Mouse (Mus musculus) limb, embryonic 10.5 days (tissue): ENCODE data around the gene Panx3. TPM values are rescaled to one million over a fixed set of nuclear protein-coding genes. Genes with fewer than 3 reads are reported as not detected.

Experiments used
- DNase-seq: peaks from one replicate; pipeline ENCODE4 v3.0.0-alpha.2; 2017; ENCODE audit warnings: low spot score
- H3K27ac ChIP-seq: fragments of 300-500 bp; sonication (generic); 2 replicates; pipeline ENCODE4 v1.5.1; 2016; ENCODE audit warnings: mild to moderate bottlenecking
- H3K27me3 ChIP-seq: fragments of 300-500 bp; sonication (generic); 2 replicates; pipeline ENCODE4 v1.6.1; 2016; ENCODE audit warnings: low read depth, mild to moderate bottlenecking; ENCODE audit not compliant: poor library complexity, severe bottlenecking
- H3K36me3 ChIP-seq: fragments of 300-500 bp; sonication (generic); 2 replicates; pipeline ENCODE4 v1.6.1; 2016; ENCODE audit warnings: mild to moderate bottlenecking, moderate library complexity
- H3K4me1 ChIP-seq: fragments of 300-500 bp; sonication (generic); 2 replicates; pipeline ENCODE4 v1.6.1; 2016
- H3K4me3 ChIP-seq: fragments of 300-500 bp; sonication (generic); 2 replicates; pipeline ENCODE4 v1.5.1; 2016; ENCODE audit warnings: mild to moderate bottlenecking, moderate library complexity
- H3K9me3 ChIP-seq: fragments of 300-500 bp; sonication (generic); replicated peaks from 2 replicates; pipeline ENCODE4 v1.6.1; 2016; ENCODE audit warnings: mild to moderate bottlenecking
- WGBS: fragments of 180-500 bp; shearing (Covaris S2); methylation state at CpG from one replicate; pipeline ENCODE4 v1.1.7; 2016; 5-methylcytosine and 5-hydroxymethylcytosine counted together
- polyA plus RNA-seq: library from polyadenylated mRNA; unstranded; fragments of >200 nt; fragmentation: Nextera tagmentation; extraction: Ambion mirVana; gene quantifications from 2 replicates; pipeline ENCODE4 v1.2.1, GENCODE M21; 2016

The Panx3 gene
- polyA plus RNA-seq: not detected in 2 replicates

- 78% methylated on average over 6 of the region's 6 CpGs for WGBS
- Histone ChIP-seq H3K36me3 (no peaks in the 10 kb centered on the region), H3K27ac (no peak within 1 kb of the TSS), H3K9me3 (no peaks in the 10 kb centered on the region), H3K27me3 (no peaks in the 10 kb centered on the region), H3K4me3 (no peak within 1 kb of the TSS), H3K4me1 (no peaks in the 10 kb centered on the region)
- DNase-seq: no peak
These were observed at the start of gene Panx3 for GRCm38 (mm10) chr9:37669115-37669514. Gene Panx3 (minus strand): TSS chr9:37669235.

GRCm38 (mm10) chr9:37716150-37716549 lies 47.1 kb upstream of the Panx3 start, which contains the start of gene Olfr160:
Gene Olfr160 (minus strand): TSS chr9:37716250.
- Histone ChIP-seq H3K27me3 (no peaks in the 10 kb centered on the region), H3K4me3 (no peak within 1 kb of the TSS), H3K36me3 (no peaks in the 10 kb centered on the region), H3K27ac (no peak within 1 kb of the TSS), H3K4me1 (no peaks in the 10 kb centered on the region), H3K9me3 (no peaks in the 10 kb centered on the region)
- WGBS: 96% methylated on average over 1 of the region's 1 CpGs
- no peak for DNase-seq

- Histone ChIP-seq H3K4me1 (no peaks in the 10 kb centered on the region), H3K27me3 (no peaks in the 10 kb centered on the region), H3K4me3 (no peak overlapping the region), H3K9me3 (no peaks in the 10 kb centered on the region), H3K27ac (no peak overlapping the region), H3K36me3 (no peaks in the 10 kb centered on the region)
- no peak for DNase-seq
- 63% methylated on average over 5 of the region's 5 CpGs for WGBS
These were observed 21.1 kb upstream of the Panx3 start for GRCm38 (mm10) chr9:37689970-37690686.

- H3K4me1 ChIP-seq: no peaks in the 10 kb centered on the region
- H3K9me3 ChIP-seq: no peaks in the 10 kb centered on the region
- H3K27me3 ChIP-seq: no peaks in the 10 kb centered on the region
- WGBS: 53% methylated on average over 3 of the region's 3 CpGs
- no peaks in the 10 kb centered on the region for H3K36me3 ChIP-seq
- H3K27ac ChIP-seq: no peak overlapping the region
- no peak overlapping the region for H3K4me3 ChIP-seq
- no peak for DNase-seq
These were observed 18.9 kb upstream of the Panx3 start for GRCm38 (mm10) chr9:37687941-37688303.

- DNase-seq: no peak
- 86% methylated on average over 3 of the region's 3 CpGs for WGBS
These were observed 18.4 kb upstream of the Panx3 start for GRCm38 (mm10) chr9:37687288-37687940.

GRCm38 (mm10) chr9:37681123-37681522 lies 12.1 kb upstream of the Panx3 start:
- H3K9me3 ChIP-seq: no peaks in the 10 kb centered on the region
- H3K36me3 ChIP-seq: no peaks in the 10 kb centered on the region
- DNase-seq: no peak
- WGBS: 95% methylated on average over 1 of the region's 1 CpGs
- H3K4me3 ChIP-seq: no peak overlapping the region
- no peaks in the 10 kb centered on the region for H3K4me1 ChIP-seq
- no peaks in the 10 kb centered on the region for H3K27me3 ChIP-seq
- no peak overlapping the region for H3K27ac ChIP-seq

More at GRCm38 (mm10) chr9:37687288-37687940, 18.4 kb upstream of the Panx3 start:
- H3K27me3 ChIP-seq: no peaks in the 10 kb centered on the region
- no peaks in the 10 kb centered on the region for H3K4me1 ChIP-seq
- H3K27ac ChIP-seq: no peak overlapping the region
- no peaks in the 10 kb centered on the region for H3K36me3 ChIP-seq
- no peaks in the 10 kb centered on the region for H3K9me3 ChIP-seq
- H3K4me3 ChIP-seq: no peak overlapping the region

GRCm38 (mm10) chr9:37675287-37675686 lies 6.3 kb upstream of the Panx3 start:
- Histone ChIP-seq H3K4me1 (no peaks in the 10 kb centered on the region), H3K4me3 (no peak overlapping the region), H3K27me3 (no peaks in the 10 kb centered on the region), H3K27ac (no peak overlapping the region), H3K9me3 (no peaks in the 10 kb centered on the region), H3K36me3 (no peaks in the 10 kb centered on the region)
- 88% methylated on average over 4 of the region's 4 CpGs for WGBS
- DNase-seq: no peak

- Histone ChIP-seq H3K4me1 (no peaks in the 10 kb centered on the region), H3K9me3 (no peaks in the 10 kb centered on the region), H3K27me3 (no peaks in the 10 kb centered on the region), H3K36me3 (no peaks in the 10 kb centered on the region), H3K27ac (no peak overlapping the region), H3K4me3 (no peak overlapping the region)
- no peak for DNase-seq
- 95% methylated on average over 3 of the region's 3 CpGs for WGBS
These were observed 1.2 kb upstream of the Panx3 start for GRCm38 (mm10) chr9:37670261-37670660.

- H3K4me1 ChIP-seq: no peaks in the 10 kb centered on the region
- H3K27ac ChIP-seq: no peak overlapping the region
- H3K36me3 ChIP-seq: no peaks in the 10 kb centered on the region
- no peak for DNase-seq
- H3K4me3 ChIP-seq: no peak overlapping the region
- WGBS: 81% methylated on average over 4 of the region's 4 CpGs
- no peaks in the 10 kb centered on the region for H3K27me3 ChIP-seq
- H3K9me3 ChIP-seq: no peaks in the 10 kb centered on the region
These were observed 643 bp upstream of the Panx3 start for GRCm38 (mm10) chr9:37669678-37670077.

- Histone ChIP-seq H3K9me3 (no peaks in the 10 kb centered on the region), H3K4me3 (no peak overlapping the region), H3K36me3 (no peaks in the 10 kb centered on the region), H3K27ac (no peak overlapping the region), H3K27me3 (no peaks in the 10 kb centered on the region), H3K4me1 (no peaks in the 10 kb centered on the region)
- no peak for DNase-seq
- WGBS: 78% methylated on average over 7 of the region's 7 CpGs
These were observed 3.0 kb downstream of the Panx3 start for GRCm38 (mm10) chr9:37666045-37666444.

GRCm38 (mm10) chr9:37664604-37665003 lies 4.4 kb downstream of the Panx3 start:
- WGBS: 82% methylated on average over 2 of the region's 2 CpGs
- H3K36me3 ChIP-seq: no peaks in the 10 kb centered on the region
- H3K4me3 ChIP-seq: no peak overlapping the region
- H3K27ac ChIP-seq: no peak overlapping the region
- no peaks in the 10 kb centered on the region for H3K9me3 ChIP-seq
- no peaks in the 10 kb centered on the region for H3K4me1 ChIP-seq
- H3K27me3 ChIP-seq: no peaks in the 10 kb centered on the region
- DNase-seq: no peak

- Histone ChIP-seq H3K4me3 (no peak overlapping the region), H3K36me3 (no peaks in the 10 kb centered on the region), H3K9me3 (no peaks in the 10 kb centered on the region), H3K27ac (no peak overlapping the region), H3K4me1 (no peaks in the 10 kb centered on the region), H3K27me3 (no peaks in the 10 kb centered on the region)
- no peak for DNase-seq
- WGBS: 82% methylated on average over 1 of the region's 1 CpGs
These were observed 5.8 kb downstream of the Panx3 start for GRCm38 (mm10) chr9:37663210-37663609.

- Histone ChIP-seq H3K9me3 (no peaks in the 10 kb centered on the region), H3K27me3 (no peaks in the 10 kb centered on the region), H3K4me3 (no peak overlapping the region), H3K4me1 (peaks cover 8% of the 10 kb centered on the region), H3K36me3 (peaks cover 4% of the 10 kb centered on the region), H3K27ac (no peak overlapping the region)
- WGBS: 87% methylated on average over 6 of the region's 6 CpGs
- no peak for DNase-seq
These were observed 9.6 kb downstream of the Panx3 start for GRCm38 (mm10) chr9:37659413-37659812.
